Mouse (Mus musculus) megakaryocyte, embryonic 14.5 days (primary cell): ENCODE measurements around the gene Wbp2.

Experiments used
- FLI1 ChIP-seq: IDR thresholded peaks from 2 replicates; pipeline ENCODE4 v1.6.1; 2012; ENCODE audit warnings: low read length, inconsistent platforms, mixed read lengths
- GATA1 ChIP-seq: IDR thresholded peaks from 3 replicates; pipeline ENCODE4 v1.6.1; 2012; ENCODE audit warnings: mixed read lengths, low read length, inconsistent platforms, borderline replicate concordance

GRCm38 (mm10) chr11:116087194-116088130, 667 bp upstream of the Wbp2 start:
- TF ChIP-seq GATA1 (no peak), FLI1 (no peak)
